Mouse (Mus musculus) neutrophil, adult 65 days (primary cell): ENCODE results near the gene Gm6871. TPM values are rescaled to one million over a fixed set of nuclear protein-coding genes. Genes with fewer than 3 reads are reported as not detected.

ENCODE experiments used
- total RNA-seq: library from RNA; stranded (reverse); gene quantifications from 2 replicates; pipeline ENCODE4 v1.2.4, GENCODE M21; 2023

The Gm6871 gene
- not detected in 2 replicates for total RNA-seq

DNA sequence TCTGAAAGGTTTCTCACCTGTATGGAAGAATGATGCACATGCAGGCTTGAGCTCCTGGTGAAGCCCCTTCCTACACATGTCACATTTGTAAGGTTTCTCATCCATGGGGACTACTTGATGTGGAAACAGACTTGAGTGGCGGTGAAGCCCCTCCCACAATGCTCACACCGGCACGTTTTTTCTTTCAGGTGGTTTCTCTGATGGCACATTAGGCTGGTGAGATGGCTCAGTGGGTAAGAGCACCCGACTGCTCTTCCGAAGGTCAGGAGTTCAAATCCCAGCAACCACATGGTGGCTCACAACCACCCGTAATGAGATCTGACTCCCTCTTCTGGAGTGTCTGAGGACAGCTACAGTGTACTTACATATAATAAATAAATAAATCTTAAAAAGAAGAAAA lies at the start of gene Gm6871:
Gm6871 (minus strand) TSS at position 101 of the 400 bp plus-strand sequence.

DNA sequence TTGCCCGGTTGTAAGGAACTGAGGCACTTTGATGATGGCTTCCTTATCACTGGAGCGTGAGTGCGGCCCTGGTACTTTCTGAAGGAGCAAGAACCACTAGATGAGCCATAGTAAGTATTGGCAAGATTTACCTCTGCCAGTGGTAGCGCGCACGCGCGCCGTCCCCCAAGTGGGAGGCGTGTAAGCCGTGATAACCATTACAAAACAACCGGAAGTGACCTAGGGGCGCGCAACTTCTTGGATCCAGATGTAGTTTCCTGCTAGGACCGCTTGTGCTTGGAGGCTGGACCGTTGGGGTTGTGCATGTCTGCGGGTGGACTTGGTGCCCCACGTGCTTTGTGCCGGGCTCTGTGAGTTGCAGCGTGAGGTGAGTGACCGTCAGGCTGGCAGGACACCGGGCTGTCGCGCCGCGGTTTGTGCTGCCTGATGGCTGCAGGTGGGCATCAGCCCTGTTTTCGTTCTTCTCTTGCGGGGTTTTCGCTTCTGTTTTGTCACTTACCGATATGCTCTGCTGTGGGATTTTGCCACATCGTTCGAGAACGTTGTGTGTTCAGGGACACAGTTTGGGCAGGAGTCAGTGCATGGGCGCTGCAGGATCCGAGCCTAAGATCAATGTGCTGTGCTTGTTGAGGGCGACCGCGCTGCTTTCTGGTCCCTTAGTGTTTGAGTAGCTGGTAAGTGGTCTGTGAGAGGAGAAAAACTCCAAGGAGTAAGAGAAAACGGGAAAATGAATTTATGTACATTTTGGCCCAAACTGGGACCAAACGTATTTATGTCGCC lies 25.8 kb upstream of the Gm6871 start, which contains the start of gene 2610021A01Rik:
2610021A01Rik (plus strand) TSS at position 197 of the 780 bp plus-strand sequence.

DNA sequence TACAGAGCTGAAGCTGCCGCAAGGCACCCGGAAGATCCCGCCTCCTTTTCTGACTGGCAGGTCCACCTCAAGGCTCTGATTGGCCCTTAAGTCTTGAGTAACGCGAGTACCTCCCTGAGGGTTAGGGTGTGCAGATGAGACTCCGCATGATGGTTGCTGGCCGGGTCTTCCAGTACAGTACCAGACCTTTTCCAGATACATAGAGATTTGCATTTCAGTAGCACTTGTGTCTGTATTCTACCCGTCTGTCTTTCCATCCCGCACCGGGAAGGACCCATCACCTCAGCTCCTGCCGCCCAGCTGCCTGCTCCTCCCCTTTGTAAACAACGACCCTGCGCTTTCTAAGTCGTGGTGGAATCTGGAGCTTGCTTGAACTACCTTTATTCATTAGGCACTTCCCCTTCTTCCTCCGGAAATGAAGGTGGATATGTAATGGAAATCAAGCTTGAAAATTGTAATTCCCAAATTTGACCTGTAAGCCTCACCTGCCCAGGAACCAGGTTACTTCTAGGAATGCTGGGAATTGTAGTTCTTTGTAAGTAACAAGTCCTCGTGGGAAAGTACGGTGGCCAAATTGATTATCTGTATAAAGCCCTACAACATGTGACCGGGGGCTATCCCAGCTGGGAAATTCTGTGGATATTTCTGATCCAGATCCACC lies 73.9 kb downstream of the Gm6871 start, which contains the start of the genes Gm20449 and AW146154:
Gm20449 (minus strand) TSS at position 29 of the 661 bp plus-strand sequence.
AW146154 (minus strand) TSS at position 502 of the 661 bp plus-strand sequence.

Other genes with a start within 250 kb of the Gm6871 start
- gene AI987944, start 180.3 kb downstream of the Gm6871 start, total RNA-seq, result 3.1 and 3.8 TPM in 2 replicates
- not detected in 2 replicates for gene Vmn2r57, start 125.0 kb downstream of the Gm6871 start, total RNA-seq
- gene Gm20449, start 74.2 kb downstream of the Gm6871 start, total RNA-seq, result 0.14 and 0.38 TPM in 2 replicates
- 2.6 and 2.9 TPM in 2 replicates for gene AW146154, start 73.8 kb downstream of the Gm6871 start, total RNA-seq
- gene 2610021A01Rik, start 25.6 kb upstream of the Gm6871 start, total RNA-seq, result 5.9 and 10.2 TPM in 2 replicates
- gene Zfp788, start 59.5 kb upstream of the Gm6871 start, total RNA-seq, result 4.0 and 4.2 TPM in 2 replicates